Mouse (Mus musculus) intestine, embryonic 15.5 days (tissue): ENCODE results near the gene Kcna6. TPM values are rescaled to one million over a fixed set of nuclear protein-coding genes. Genes with fewer than 3 reads are reported as not detected.

ENCODE experiments used
- ATAC-seq: fragments of 200-750 bp; cut with Nextera tagmentation; 2 replicates; pipeline ENCODE4 v1.8.0; 2017; ENCODE audit warnings: moderate TSS enrichment, moderate library complexity
- H3K27ac ChIP-seq: fragments of 300-500 bp; sonication (generic); 2 replicates; pipeline ENCODE4 v1.5.1; 2015; ENCODE audit warnings: mild to moderate bottlenecking, inconsistent platforms
- H3K27me3 ChIP-seq: fragments of 300-500 bp; sonication (generic); replicated peaks from 2 replicates; pipeline ENCODE4 v1.6.1; 2015; ENCODE audit warnings: inconsistent platforms
- H3K36me3 ChIP-seq: fragments of 300-500 bp; sonication (generic); 2 replicates; pipeline ENCODE4 v1.6.1; 2015; ENCODE audit warnings: inconsistent platforms
- H3K4me1 ChIP-seq: fragments of 300-500 bp; sonication (generic); replicated peaks from 2 replicates; pipeline ENCODE4 v1.6.1; 2015; ENCODE audit warnings: inconsistent platforms
- H3K4me2 ChIP-seq: fragments of 300-500 bp; sonication (generic); replicated peaks from 2 replicates; pipeline ENCODE4 v1.6.1; 2015; ENCODE audit warnings: mild to moderate bottlenecking, inconsistent platforms
- H3K4me3 ChIP-seq: fragments of 300-500 bp; sonication (generic); replicated peaks from 2 replicates; pipeline ENCODE4 v1.5.1; 2015; ENCODE audit warnings: inconsistent platforms
- H3K9ac ChIP-seq: fragments of 300-500 bp; sonication (generic); 2 replicates; pipeline ENCODE4 v1.6.1; 2015; ENCODE audit warnings: inconsistent platforms
- H3K9me3 ChIP-seq: fragments of 300-500 bp; sonication (generic); 2 replicates; pipeline ENCODE4 v1.6.1; 2016; ENCODE audit warnings: inconsistent platforms
- WGBS: fragments of 180-500 bp; shearing (Covaris S2); methylation state at CpG from one replicate; pipeline ENCODE4 v1.1.7; 2015; 5-methylcytosine and 5-hydroxymethylcytosine counted together
- polyA plus RNA-seq: library from polyadenylated mRNA; unstranded; fragments of >200 nt; fragmentation: Nextera tagmentation; extraction: Ambion mirVana; gene quantifications from 2 replicates; pipeline ENCODE4 v1.2.1, GENCODE M21; 2015

The Kcna6 gene
- polyA plus RNA-seq, 1 experiment from 2014 or later: 2.6 TPM

DNA sequence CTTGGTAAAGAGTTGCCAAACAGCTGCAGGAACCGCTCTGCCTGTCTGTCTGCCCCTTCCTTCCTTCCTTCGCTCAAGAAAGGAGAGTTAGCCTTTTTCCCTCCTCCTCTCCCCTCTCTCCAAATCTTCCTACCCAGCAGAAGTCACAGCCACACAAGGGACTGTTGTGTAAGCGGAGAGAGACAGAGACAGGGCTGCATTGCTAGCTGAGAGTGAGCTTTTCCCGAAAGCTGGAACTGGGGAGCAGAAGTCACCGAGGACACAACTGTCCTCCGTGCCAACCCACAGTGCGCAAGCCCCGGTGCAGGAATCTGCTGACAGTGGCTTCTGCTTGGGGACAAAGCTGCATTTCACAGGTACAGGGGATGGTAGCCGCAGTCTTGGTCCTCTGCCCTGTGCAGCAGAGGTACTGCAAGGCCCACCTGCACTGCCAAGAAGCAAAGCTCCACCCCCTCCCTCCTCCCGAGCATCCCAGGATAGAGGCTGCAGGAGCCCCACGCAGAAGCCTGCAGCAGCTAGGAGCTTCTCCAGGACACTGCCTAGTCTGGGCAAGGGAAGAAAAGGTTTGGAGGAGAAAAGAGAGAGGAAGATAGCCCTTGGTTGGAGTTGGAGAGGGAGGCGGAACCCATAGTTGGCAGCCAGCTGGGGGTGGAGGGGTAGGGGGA lies 21.9 kb downstream of the Kcna6 start:
- Histone ChIP-seq H3K9ac (no peak overlapping the region), H3K9me3 (no peaks in the 10 kb centered on the region), H3K27ac (no peak overlapping the region), H3K36me3 (no peaks in the 10 kb centered on the region), H3K4me3 (no peak overlapping the region), H3K4me2 (no peak overlapping the region), H3K27me3 (no peaks in the 10 kb centered on the region), H3K4me1 (no peaks in the 10 kb centered on the region)
- no peak for ATAC-seq
- 61% methylated on average over 12 of the region's 12 CpGs for WGBS

DNA sequence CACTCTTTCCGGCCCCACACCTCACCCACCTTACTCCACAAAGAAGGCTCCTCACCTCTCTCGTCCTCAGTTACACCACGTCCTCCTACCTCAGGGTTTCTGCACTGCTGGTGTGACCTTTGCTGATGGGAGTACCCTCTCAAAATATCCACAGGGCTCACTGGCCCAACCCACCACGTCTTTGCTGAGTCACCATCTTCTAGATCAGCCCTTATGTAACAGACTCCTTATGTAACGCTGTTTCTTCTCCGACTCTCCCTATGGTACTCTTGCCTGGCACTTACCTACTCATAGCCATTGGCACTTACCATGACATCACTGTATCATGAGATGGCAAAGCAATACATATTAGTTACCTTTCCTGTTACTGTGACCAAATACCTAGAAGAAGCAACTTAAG lies 27.9 kb downstream of the Kcna6 start:
- Histone ChIP-seq H3K9ac (no peak overlapping the region), H3K36me3 (no peaks in the 10 kb centered on the region), H3K9me3 (no peaks in the 10 kb centered on the region), H3K27ac (no peak overlapping the region), H3K4me1 (no peaks in the 10 kb centered on the region), H3K4me2 (no peak overlapping the region), H3K4me3 (no peak overlapping the region), H3K27me3 (no peaks in the 10 kb centered on the region)
- WGBS: 87% methylated on average over 6 of the region's 6 CpGs
- no peak for ATAC-seq

DNA sequence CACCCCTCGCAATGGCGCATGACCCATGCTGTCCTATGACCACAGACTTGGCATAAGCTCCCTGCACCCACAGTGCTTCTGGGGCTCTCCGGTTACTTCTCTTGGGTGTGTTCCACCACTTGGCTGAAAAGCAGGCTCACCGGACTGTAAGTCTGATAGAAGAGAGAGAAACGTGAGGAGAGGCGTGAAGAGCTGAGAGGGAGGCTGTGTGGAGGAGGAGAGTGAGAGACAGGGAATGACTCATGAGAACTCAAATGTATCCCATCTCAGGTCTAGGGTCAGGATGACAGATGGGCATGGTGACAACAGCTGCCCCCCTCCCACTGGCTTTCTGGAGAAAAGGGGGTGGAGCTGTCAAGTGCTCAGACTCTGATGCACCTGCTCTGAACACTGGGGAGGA lies 34.5 kb downstream of the Kcna6 start:
- Histone ChIP-seq H3K9me3 (no peaks in the 10 kb centered on the region), H3K4me1 (no peaks in the 10 kb centered on the region), H3K9ac (no peak overlapping the region), H3K27ac (no peak overlapping the region), H3K36me3 (no peaks in the 10 kb centered on the region), H3K4me2 (no peak overlapping the region), H3K27me3 (peaks cover 12% of the 10 kb centered on the region; the same call in 1 of the 2 replicates), H3K4me3 (no peak overlapping the region)
- WGBS: 73% methylated on average over 6 of the region's 6 CpGs
- ATAC-seq: no peak

DNA sequence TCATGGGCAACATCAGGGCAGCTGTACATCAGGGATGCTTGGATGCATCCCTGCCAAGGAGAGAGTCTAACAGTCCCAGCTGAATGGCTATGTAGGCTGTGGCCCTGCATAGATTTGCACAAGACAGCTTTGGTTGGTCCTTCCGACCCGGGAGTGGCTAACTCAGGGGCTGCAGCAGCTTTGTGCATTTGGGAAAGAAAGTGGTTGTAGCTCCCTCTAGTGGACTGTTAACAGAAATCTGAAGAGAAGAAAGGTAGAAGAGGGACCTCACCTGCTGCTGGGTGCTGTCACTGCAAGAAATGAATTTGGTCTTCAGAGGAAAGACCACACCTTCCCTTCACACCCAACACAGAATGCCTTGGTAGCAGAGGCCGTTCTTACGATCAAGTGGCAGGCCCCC lies 36.0 kb downstream of the Kcna6 start:
- ATAC-seq: no peak
- no peaks in the 10 kb centered on the region for H3K4me1 ChIP-seq
- H3K4me2 ChIP-seq: no peak overlapping the region
- no peak overlapping the region for H3K9ac ChIP-seq
- no peaks in the 10 kb centered on the region for H3K36me3 ChIP-seq
- 24% methylated on average over 4 of the region's 4 CpGs for WGBS
- no peak overlapping the region for H3K27ac ChIP-seq
- no peaks in the 10 kb centered on the region for H3K9me3 ChIP-seq
- H3K27me3 ChIP-seq: peaks cover 14% of the 10 kb centered on the region; the same call in 1 of the 2 replicates
- H3K4me3 ChIP-seq: no peak overlapping the region

DNA sequence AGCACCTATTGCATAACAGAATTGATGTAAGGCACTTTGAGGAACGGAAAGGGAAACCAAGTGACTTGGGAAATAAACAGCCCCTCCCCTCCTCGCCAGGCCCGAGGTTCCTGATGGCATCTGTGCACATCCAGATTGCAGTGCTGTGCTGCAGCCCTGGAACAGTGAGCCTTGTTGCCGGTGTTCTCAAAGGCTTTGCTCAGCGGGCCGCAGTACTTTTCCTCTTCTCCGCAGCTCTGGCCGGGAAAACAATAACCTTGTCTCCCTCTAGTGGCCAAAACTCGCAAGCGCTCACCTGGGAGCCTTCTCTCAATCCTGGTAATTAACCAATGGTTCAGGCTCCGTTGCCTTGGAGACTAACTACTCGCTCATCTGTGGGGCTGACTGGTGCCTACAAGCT lies 38.4 kb downstream of the Kcna6 start:
- WGBS: 3% methylated on average over 12 of the region's 12 CpGs
- no peaks in the 10 kb centered on the region for H3K9me3 ChIP-seq
- peak overlapping the region; percentile 53 for H3K4me2 ChIP-seq
- no peak overlapping the region for H3K4me3 ChIP-seq
- ATAC-seq: peak; percentile 78
- H3K27ac ChIP-seq: no peak overlapping the region
- H3K36me3 ChIP-seq: no peaks in the 10 kb centered on the region
- peaks cover 14% of the 10 kb centered on the region; the same call in 1 of the 2 replicates for H3K27me3 ChIP-seq
- no peaks in the 10 kb centered on the region for H3K4me1 ChIP-seq
- H3K9ac ChIP-seq: no peak overlapping the region

DNA sequence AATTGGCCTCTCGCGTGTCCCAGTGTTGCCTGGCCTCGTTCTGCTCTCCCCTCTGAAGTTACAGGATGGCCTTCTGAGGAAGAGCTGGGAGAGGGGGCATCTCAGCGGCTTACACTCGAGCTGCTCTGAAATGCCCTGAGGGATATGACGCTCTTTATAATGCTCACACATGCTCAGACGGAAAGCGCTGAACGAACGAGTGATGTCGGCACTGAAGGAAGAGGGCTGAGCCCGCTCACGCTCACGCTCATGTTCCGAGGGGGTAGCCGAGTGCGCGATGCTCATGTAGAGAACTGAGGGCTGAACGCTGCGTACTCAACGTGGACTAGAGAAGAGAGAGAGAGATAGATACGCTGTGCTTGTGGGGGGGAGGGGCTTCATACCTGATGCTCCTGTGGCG lies 39.3 kb downstream of the Kcna6 start:
- Histone ChIP-seq H3K27me3 (peaks cover 14% of the 10 kb centered on the region; the same call in 1 of the 2 replicates), H3K4me2 (no peak overlapping the region), H3K9me3 (no peaks in the 10 kb centered on the region), H3K4me3 (no peak overlapping the region), H3K4me1 (no peaks in the 10 kb centered on the region), H3K36me3 (no peaks in the 10 kb centered on the region), H3K27ac (no peak overlapping the region), H3K9ac (no peak overlapping the region)
- no peak for ATAC-seq
- WGBS: 71% methylated on average over 23 of the region's 23 CpGs

DNA sequence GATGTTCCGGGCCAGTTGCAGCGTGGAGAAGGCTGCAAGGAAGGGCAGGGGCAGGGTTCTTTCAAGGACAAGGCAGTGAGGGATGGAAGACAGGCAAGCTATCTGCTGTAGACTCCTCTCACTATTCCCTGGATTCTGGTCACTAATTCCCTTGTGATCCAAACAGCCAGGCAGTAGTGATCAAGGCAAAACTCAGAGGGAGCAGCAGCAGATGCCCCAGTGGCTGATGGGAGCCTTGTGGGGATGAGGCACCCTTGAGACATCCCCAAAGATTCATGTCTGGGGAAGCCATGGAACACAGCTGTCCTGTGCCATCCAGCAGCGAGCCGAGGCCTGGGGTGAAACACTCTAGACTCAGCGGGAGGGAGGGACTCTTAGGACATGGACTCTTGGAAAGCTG lies 40.5 kb downstream of the Kcna6 start:
- 64% methylated on average over 5 of the region's 5 CpGs for WGBS
- Histone ChIP-seq H3K9ac (no peak overlapping the region), H3K36me3 (no peaks in the 10 kb centered on the region), H3K4me2 (no peak overlapping the region), H3K27me3 (peaks cover 14% of the 10 kb centered on the region; the same call in 1 of the 2 replicates), H3K9me3 (no peaks in the 10 kb centered on the region), H3K4me3 (no peak overlapping the region), H3K4me1 (no peaks in the 10 kb centered on the region), H3K27ac (no peak overlapping the region)
- ATAC-seq: no peak

DNA sequence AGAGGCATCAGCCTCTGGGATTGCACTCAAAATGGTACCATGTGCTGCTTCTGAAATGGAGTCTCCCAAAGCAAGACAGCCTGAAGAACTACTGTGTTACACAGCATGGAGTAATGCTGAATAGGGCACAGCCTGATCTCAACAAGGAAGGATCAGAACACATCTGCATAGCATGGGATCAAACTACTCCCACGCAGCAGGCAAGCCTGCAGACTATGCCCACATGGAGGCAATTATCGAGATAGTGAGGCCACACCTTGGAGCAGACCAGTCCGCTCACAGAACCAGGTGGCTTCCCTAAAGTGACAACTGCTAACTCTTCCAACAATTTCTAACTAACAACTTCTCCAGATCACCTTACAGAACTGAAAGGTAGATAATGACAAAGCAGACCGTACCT lies 53.4 kb downstream of the Kcna6 start:
- WGBS: 71% methylated on average over 4 of the region's 4 CpGs

DNA sequence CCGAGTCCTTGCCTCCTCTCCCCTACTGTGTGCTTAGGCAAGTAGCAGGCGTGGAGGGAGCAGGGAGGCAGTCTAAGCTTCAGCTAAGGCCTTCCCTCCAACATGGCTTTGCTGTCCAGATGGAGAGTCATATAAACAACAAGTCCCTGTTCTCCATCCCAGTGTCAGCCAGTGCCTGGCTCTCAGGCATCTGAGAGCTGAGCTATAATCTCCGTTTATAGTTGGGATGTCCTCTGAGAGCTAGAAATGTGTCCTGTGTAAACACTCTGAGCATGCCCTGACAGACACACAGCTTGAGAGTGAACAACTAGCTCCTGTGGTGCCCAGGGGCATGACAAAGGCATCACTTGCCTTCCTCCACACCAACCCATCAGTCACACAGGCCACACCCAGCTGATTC lies 55.3 kb downstream of the Kcna6 start:
- WGBS: 43% methylated on average over 3 of the region's 3 CpGs
- no peak for ATAC-seq
- Histone ChIP-seq H3K27me3 (no peaks in the 10 kb centered on the region), H3K4me3 (no peak overlapping the region), H3K36me3 (no peaks in the 10 kb centered on the region), H3K9ac (no peak overlapping the region), H3K27ac (no peak overlapping the region), H3K4me2 (no peak overlapping the region), H3K4me1 (no peaks in the 10 kb centered on the region; the same call in 1 of the 2 replicates), H3K9me3 (no peaks in the 10 kb centered on the region)

More for the DNA sequence above, 53.4 kb downstream of the Kcna6 start:
- ATAC-seq: peak; percentile 75
- Histone ChIP-seq H3K36me3 (no peaks in the 10 kb centered on the region), H3K4me2 (no peak overlapping the region), H3K27ac (no peak overlapping the region), H3K27me3 (no peaks in the 10 kb centered on the region), H3K9ac (no peak overlapping the region), H3K4me3 (no peak overlapping the region), H3K4me1 (no peaks in the 10 kb centered on the region; the same call in 1 of the 2 replicates), H3K9me3 (no peaks in the 10 kb centered on the region)

DNA sequence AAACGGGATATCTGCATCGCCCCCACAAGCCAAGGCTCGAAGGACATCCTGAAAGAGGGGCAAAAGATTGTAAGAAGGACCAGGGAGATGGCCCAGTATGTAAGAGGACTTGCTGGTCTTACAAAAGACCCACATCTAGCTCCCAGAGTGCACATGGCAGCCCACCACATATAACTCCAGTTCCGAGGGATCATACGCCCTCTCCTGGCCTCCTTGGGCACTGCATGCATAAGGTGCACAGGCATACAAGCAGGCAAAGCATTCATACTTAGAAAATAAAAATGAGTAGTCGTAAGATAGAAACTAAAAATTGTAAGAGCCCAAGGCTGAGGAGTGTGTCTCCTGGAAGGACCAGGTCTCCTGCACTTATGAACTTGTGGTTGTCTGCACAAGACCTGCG lies 61.5 kb downstream of the Kcna6 start:
- Histone ChIP-seq H3K4me1 (no peaks in the 10 kb centered on the region), H3K9ac (no peak overlapping the region), H3K27ac (no peak overlapping the region), H3K36me3 (no peaks in the 10 kb centered on the region), H3K4me2 (no peak overlapping the region), H3K27me3 (no peaks in the 10 kb centered on the region), H3K4me3 (no peak overlapping the region), H3K9me3 (no peaks in the 10 kb centered on the region)
- WGBS: 68% methylated on average over 7 of the region's 7 CpGs
- ATAC-seq: no peak

DNA sequence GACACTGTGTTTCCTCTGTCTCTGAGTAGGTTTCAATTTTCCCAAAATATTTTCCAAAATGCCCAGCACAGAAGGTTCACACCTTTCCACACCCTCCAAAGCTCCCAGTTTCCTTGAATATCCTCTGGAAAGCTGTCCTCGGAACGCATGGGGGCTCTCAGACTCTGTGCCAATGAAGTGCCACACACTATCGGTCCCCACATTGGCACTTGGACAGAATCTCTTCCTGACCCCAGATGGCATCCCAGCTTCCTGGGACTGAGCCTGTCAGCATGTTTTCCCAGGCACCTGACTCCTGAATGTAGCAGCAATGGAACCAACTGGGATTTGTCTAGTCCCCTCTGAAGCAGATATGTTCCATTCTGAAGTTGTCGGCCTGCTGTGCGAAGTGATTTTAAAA lies 73.5 kb downstream of the Kcna6 start:
- Histone ChIP-seq H3K9ac (no peak overlapping the region), H3K4me1 (no peaks in the 10 kb centered on the region), H3K4me3 (no peak overlapping the region), H3K36me3 (no peaks in the 10 kb centered on the region), H3K27ac (no peak overlapping the region), H3K4me2 (no peak overlapping the region), H3K9me3 (no peaks in the 10 kb centered on the region), H3K27me3 (no peaks in the 10 kb centered on the region)
- 93% methylated on average over 5 of the region's 5 CpGs for WGBS
- no peak for ATAC-seq

DNA sequence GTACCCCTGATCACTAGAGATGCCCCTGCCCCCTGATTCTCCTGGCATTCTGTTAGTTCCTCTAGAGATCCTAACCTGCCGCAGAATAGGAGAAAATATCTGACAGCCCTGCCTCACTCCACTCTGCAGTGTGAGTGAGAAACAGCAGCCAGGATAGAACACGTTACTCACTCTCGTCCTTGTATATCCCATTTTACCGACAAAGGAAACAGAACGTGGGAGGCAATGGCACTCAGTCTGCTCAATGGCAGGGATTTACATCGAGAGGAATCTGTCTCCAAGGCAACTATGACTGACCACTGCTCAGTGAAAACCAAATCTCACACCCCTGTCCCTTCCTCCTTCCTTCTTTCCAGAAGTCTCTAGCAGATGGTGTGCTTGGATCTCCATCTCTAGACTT lies 74.4 kb downstream of the Kcna6 start:
- Histone ChIP-seq H3K4me3 (no peak overlapping the region), H3K9ac (no peak overlapping the region), H3K27ac (no peak overlapping the region), H3K36me3 (no peaks in the 10 kb centered on the region), H3K27me3 (no peaks in the 10 kb centered on the region), H3K4me2 (no peak overlapping the region), H3K9me3 (no peaks in the 10 kb centered on the region), H3K4me1 (no peaks in the 10 kb centered on the region)
- no peak for ATAC-seq
- WGBS: 49% methylated on average over 6 of the region's 6 CpGs

DNA sequence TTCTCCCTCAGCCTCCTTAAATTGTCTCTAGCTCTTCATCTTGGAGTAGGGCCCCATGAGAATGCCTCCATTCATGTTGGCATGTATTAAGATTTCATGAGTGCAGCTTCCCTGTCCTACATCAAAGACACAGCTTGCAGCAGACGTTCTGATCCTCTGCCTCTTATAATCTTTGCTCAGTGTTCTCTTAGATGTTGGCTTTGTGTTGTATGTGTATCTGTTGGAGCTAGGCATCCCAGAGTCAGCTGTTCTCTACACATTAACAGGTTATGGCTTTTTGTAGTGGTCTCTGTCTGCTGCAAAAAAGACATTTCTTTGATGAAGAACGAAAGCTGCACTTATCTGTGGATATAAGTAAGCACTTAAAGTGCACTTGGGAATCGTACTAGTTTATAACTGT lies 75.9 kb downstream of the Kcna6 start:
- Histone ChIP-seq H3K36me3 (no peaks in the 10 kb centered on the region), H3K9ac (no peak overlapping the region), H3K4me2 (no peak overlapping the region), H3K27me3 (no peaks in the 10 kb centered on the region), H3K4me3 (no peak overlapping the region), H3K9me3 (no peaks in the 10 kb centered on the region), H3K27ac (no peak overlapping the region), H3K4me1 (no peaks in the 10 kb centered on the region)
- ATAC-seq: no peak
- WGBS: 72% methylated on average over 3 of the region's 3 CpGs
